Mouse (Mus musculus) heart, adult 2 months (tissue): ENCODE results near the gene Fxyd7.

Experiments
- CTCF ChIP-seq: fragments of 200-600 bp; IDR thresholded peaks from 2 replicates; pipeline ENCODE4 v1.8.1; 2022; ENCODE audit warnings: antibody characterized with exemption, mild to moderate bottlenecking, moderate library complexity
- EP300 ChIP-seq: fragments of 200-500 bp; IDR thresholded peaks from 2 replicates; pipeline ENCODE4 v1.6.1; 2011; ENCODE audit warnings: low read depth, low read length, control low read depth; ENCODE audit not compliant: insufficient read depth
- POLR2A ChIP-seq: fragments of 200-500 bp; IDR thresholded peaks from 2 replicates; pipeline ENCODE4 v1.6.1; 2011; ENCODE audit warnings: mild to moderate bottlenecking, low read depth, low read length, control low read depth; ENCODE audit not compliant: insufficient read depth

GRCm38 (mm10) chr7:31080611-31081010 is 29.3 kb upstream of the Fxyd7 start:
- TF ChIP-seq CTCF (no peak), POLR2A (no peak), EP300 (no peak)
